Mouse (Mus musculus) kidney, embryonic 16.5 days (tissue): ENCODE results near the gene Gm13691. TPM values are rescaled to one million over a fixed set of nuclear protein-coding genes. Genes with fewer than 3 reads are reported as not detected.
"Not testable (repeated sequence)": the region's sequence is repeated elsewhere in the genome, so short reads cannot be mapped to it uniquely, and the experiment has no call there.

Experiments
- ATAC-seq: fragments of 200-750 bp; cut with Nextera tagmentation; 2 replicates; pipeline ENCODE4 v1.8.0; 2017; ENCODE audit warnings: moderate TSS enrichment; ENCODE audit not compliant: low FRiP score, low TSS enrichment
- H3K27ac ChIP-seq: fragments of 300-500 bp; sonication (generic); 2 replicates; pipeline ENCODE4 v1.5.1; 2014; ENCODE audit warnings: low read length
- H3K27me3 ChIP-seq: fragments of 300-500 bp; sonication (generic); 2 replicates; pipeline ENCODE4 v1.6.1; 2014; ENCODE audit warnings: low read length, control low read depth, mixed read lengths; ENCODE audit not compliant: insufficient read depth
- H3K36me3 ChIP-seq: fragments of 300-500 bp; sonication (generic); 2 replicates; pipeline ENCODE4 v1.6.1; 2014; ENCODE audit warnings: low read length, control low read depth, mixed read lengths; ENCODE audit not compliant: insufficient read depth
- H3K4me1 ChIP-seq: fragments of 300-500 bp; sonication (generic); 2 replicates; pipeline ENCODE4 v1.6.1; 2014; ENCODE audit warnings: low read length, control low read depth, mixed read lengths; ENCODE audit not compliant: insufficient read depth
- H3K4me2 ChIP-seq: fragments of 300-500 bp; sonication (generic); replicated peaks from 2 replicates; pipeline ENCODE4 v1.6.1; 2014; ENCODE audit warnings: low read depth, low read length
- H3K4me3 ChIP-seq: fragments of 300-500 bp; sonication (generic); 2 replicates; pipeline ENCODE4 v1.5.1; 2014; ENCODE audit warnings: mild to moderate bottlenecking, low read length
- H3K9ac ChIP-seq: fragments of 300-500 bp; sonication (generic); replicated peaks from 2 replicates; pipeline ENCODE4 v1.6.1; 2014; ENCODE audit warnings: low read length
- H3K9me3 ChIP-seq: fragments of 300-500 bp; sonication (generic); 2 replicates; pipeline ENCODE4 v1.6.1; 2016; ENCODE audit warnings: low read length, control low read depth
- WGBS: fragments of 180-500 bp; shearing (Covaris S2); extraction: QIAGEN DNeasy Blood & Tissue Kit; methylation state at CpG from one replicate; pipeline ENCODE4 v1.1.7; 2014; 5-methylcytosine and 5-hydroxymethylcytosine counted together
- polyA plus RNA-seq: library from polyadenylated mRNA; unstranded; fragments of >200 nt; fragmentation: Nextera tagmentation; extraction: Ambion mirVana; gene quantifications from 2 replicates; pipeline ENCODE4 v1.2.1, GENCODE M21; 2015

Gm13691 gene
- polyA plus RNA-seq, 1 experiment from 2014 or later, result not detected

DNA sequence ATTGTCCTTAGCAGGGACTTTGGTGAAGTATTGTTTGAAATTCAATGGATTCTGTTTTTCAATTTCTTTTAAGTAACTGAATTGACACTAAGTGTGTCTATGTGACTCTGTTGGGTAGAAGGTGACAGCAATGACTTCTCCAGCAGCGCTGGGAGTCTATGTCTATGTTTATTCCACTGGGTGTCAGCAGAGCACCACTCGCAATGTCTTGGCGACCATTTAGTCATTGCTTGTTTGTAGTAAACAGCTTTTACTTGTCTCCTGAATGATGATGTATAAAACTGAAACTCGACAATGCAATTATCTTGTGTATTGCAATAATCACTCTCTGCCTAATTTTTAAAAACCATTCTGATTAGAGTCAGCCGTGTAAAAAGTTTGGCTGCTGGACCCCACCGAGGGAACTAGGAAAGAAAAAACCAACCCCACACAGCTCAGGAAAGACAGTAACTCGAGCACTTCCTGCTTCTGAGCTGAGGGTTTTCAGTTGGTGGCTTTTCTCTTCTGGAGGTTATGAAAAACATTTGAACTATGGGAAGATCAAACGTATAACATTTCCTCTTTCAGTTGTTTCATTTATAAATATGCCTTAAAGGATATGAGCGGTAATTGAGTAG, 3.4 kb downstream of the Gm13691 start:
- H3K36me3 ChIP-seq, H3K9me3 ChIP-seq, H3K4me3 ChIP-seq, H3K9ac ChIP-seq, H3K27me3 ChIP-seq, H3K4me1 ChIP-seq: not testable (repeated sequence)
- Histone ChIP-seq H3K4me2 (peak overlapping the region; percentile 36), H3K27ac (peak overlapping the region; percentile 50; the same call in 1 of the 2 replicates)
- ATAC-seq, result peak; percentile 61; the same call in 1 of the 2 replicates
- 15% methylated on average over 7 of the region's 9 CpGs for WGBS

DNA sequence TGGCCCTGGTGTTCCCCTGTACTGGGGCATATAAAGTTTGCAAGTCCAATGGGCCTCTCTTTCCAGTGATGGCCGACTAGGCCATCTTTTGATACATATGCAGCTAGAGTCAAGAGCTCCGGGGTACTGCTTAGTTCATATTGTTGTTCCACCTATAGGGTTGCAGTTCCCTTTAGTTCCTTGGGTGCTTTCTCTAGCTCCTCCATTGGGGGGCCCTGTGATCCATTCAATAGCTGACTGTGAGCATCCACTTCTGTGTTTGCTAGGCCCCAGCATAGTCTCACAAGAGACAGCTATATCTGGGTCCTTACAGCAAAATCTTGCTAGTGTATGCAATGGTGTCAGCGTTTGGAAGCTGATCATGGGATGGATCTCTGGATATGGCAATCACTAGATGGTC, 4.2 kb downstream of the Gm13691 start:
- WGBS, result no CpG with 5 or more reads among the region's 3 CpGs
- not testable (repeated sequence) for H3K9me3 ChIP-seq, H3K27me3 ChIP-seq, ATAC-seq, H3K9ac ChIP-seq, H3K4me2 ChIP-seq, H3K36me3 ChIP-seq, H3K4me3 ChIP-seq, H3K4me1 ChIP-seq, H3K27ac ChIP-seq

DNA sequence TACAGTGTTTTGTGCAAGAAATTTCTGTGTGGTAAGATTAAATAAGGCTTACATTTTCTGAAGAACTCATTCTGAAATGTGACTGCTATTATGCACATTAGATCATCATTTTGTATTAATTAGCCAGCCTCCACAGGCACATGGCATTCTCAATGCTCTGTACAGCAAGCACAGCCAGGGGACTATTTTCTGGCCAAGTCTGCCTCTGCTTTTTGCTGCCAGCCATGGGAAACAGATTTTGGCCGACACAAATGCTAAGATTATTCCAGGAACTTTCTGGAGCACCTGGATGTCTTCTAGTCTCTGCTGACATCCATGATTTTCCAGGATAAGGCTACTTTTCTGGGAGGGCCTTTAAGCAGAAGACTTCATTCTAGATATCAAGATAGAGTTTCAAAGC, 18.6 kb downstream of the Gm13691 start:
- no peak for ATAC-seq
- H3K9me3 ChIP-seq, result no peaks in the 10 kb centered on the region
- no peaks in the 10 kb centered on the region for H3K4me1 ChIP-seq
- no peak overlapping the region for H3K4me3 ChIP-seq
- H3K9ac ChIP-seq, result no peak overlapping the region
- H3K36me3 ChIP-seq, result no peaks in the 10 kb centered on the region
- no peaks in the 10 kb centered on the region for H3K27me3 ChIP-seq
- 61% methylated on average over 1 of the region's 1 CpGs for WGBS
- no peak overlapping the region for H3K27ac ChIP-seq
- no peak overlapping the region for H3K4me2 ChIP-seq

DNA sequence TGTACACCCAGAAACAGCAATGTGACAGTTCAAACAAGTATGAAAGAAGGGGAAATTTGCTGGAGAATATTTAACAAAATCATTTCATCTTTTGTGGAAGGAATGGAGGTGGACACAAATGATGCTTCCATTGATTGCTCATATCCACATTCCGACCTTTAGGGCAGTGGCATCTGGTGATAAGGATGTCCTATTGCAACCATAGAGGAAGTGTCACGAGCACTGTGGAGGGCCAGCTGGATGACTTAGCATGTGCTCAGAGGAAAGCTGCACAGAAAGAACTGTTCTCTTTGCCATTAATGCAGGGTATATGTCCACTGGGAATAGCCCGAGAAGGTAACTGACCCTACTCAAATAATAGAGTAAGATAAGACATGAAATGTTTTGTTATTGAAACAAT, 19.5 kb downstream of the Gm13691 start:
- ATAC-seq, result no peak
- Histone ChIP-seq H3K27ac (no peak overlapping the region), H3K4me1 (no peaks in the 10 kb centered on the region), H3K4me3 (no peak overlapping the region), H3K4me2 (no peak overlapping the region), H3K9me3 (no peaks in the 10 kb centered on the region), H3K9ac (no peak overlapping the region), H3K27me3 (no peaks in the 10 kb centered on the region), H3K36me3 (no peaks in the 10 kb centered on the region)
- WGBS, result 63% methylated on average over 3 of the region's 3 CpGs

DNA sequence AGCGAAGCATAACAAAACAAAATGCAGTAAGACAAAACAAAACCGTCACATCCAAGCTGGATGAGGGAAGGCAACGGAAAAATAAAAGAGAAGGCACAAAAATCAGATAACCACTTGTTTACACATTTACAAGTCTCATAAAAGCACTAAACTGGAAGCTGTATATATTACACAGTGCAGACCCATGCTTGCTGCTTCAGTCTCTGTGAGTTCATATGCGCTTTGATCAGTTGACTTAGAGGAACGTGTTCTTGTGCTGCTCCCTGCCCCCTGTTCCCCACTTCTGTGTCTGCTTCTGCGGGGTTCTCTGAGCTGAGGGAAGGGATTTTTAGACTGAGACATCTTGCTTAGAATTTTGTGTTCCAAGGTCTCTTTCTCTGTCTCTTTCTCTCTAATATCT, 24.2 kb downstream of the Gm13691 start:
- no peak overlapping the region for H3K4me3 ChIP-seq
- no peak overlapping the region for H3K4me2 ChIP-seq
- 0 out of 2 replicates have a peak, but pooled peaks cover 5% of the 10 kb centered on the region for H3K4me1 ChIP-seq
- no peaks in the 10 kb centered on the region for H3K27me3 ChIP-seq
- no peaks in the 10 kb centered on the region for H3K36me3 ChIP-seq
- no peak overlapping the region for H3K27ac ChIP-seq
- H3K9me3 ChIP-seq, result no peaks in the 10 kb centered on the region
- WGBS, result 69% methylated on average over 6 of the region's 6 CpGs
- no peak for ATAC-seq
- H3K9ac ChIP-seq, result no peak overlapping the region

DNA sequence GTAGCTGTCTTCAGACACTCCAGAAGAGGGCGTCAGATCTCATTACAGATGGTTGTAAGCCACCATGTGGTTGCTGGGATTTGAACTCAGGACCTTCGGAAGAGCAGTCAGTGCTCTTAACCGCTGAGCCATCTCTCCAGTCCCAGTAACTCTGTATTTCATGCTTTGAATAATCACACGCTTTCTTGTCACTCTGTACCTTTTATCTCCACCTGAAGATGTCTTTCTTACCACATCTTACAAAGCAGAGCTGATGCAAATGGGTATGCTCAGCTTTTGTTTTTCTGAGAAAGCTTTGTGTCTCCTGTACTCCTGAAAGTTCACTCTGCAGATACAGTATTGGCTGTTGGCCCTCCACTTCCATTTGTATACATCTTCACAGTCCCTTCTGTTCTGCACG, 25.9 kb downstream of the Gm13691 start:
- not testable (repeated sequence) for ATAC-seq
- WGBS, result 81% methylated on average over 5 of the region's 5 CpGs

DNA sequence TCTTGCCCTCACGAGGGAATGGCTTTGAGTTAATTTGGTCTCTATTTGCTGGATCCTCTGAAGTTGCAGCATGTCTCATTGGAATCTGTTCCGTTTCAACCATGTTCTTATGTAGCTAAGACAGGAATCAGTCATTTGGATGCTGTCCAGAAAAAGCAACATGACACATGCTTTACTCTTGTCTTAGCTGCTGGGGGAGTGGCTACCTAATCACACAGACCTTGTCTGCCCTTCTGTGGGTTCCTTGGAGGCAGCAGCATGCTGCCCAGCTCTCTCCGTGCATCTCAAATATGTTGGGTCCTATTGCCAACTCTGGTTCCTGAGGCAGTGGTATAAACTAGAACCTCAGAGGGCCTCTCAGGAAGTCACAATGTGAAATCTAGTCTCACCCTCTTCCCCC, 28.0 kb downstream of the Gm13691 start:
- WGBS, result 52% methylated on average over 3 of the region's 3 CpGs
- Histone ChIP-seq H3K9me3 (no peaks in the 10 kb centered on the region), H3K9ac (no peak overlapping the region), H3K36me3 (no peaks in the 10 kb centered on the region), H3K27me3 (no peaks in the 10 kb centered on the region), H3K4me1 (0 out of 2 replicates have a peak, but pooled peaks cover 5% of the 10 kb centered on the region), H3K4me2 (no peak overlapping the region), H3K4me3 (no peak overlapping the region), H3K27ac (no peak overlapping the region; the same call in 1 of the 2 replicates)
- ATAC-seq, result no peak

More for the DNA sequence above, 25.9 kb downstream of the Gm13691 start:
- not testable (repeated sequence) for H3K27ac ChIP-seq, H3K9ac ChIP-seq, H3K4me2 ChIP-seq, H3K4me1 ChIP-seq, H3K36me3 ChIP-seq, H3K9me3 ChIP-seq, H3K27me3 ChIP-seq, H3K4me3 ChIP-seq

DNA sequence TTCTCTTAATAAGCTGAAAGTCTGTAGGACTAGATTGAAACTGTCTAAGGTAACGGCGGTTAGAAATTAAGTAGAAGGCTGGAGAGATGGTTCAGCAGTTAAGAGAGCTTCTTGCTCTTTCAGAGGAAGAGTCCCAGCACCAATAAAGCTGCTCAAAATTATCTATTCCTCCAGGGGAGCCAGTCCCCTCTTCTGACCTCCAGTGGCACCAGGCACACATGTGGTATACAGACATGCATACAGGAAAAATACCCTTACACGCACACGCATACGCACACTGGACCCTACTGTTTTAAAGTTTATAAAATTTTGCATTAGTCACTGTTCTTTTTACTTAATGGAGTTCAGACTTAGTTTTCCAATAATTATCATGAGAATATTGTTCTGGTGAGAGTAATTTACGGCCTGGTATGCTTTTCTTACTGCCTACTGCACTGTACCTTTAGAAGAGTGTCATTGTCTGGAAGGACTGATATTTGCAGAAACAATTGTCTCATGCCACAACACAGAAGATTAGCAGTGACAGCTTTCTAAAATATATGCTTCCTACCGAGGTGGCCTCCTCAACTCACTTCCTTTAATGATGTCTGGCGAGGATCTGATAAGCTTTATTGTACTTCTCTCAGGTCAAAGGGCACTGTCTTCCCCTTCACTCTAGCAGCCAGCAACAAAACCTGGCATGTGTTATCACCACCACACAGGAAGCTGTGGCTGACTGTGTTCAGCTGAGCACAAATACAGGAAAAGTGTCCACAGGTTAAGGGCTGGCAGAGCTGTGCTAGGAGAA, 29.4 kb downstream of the Gm13691 start:
- H3K4me2 ChIP-seq, result no peak overlapping the region
- peak; percentile 91 for ATAC-seq
- H3K27me3 ChIP-seq, result no peaks in the 10 kb centered on the region
- WGBS, result 63% methylated on average over 8 of the region's 8 CpGs
- H3K4me1 ChIP-seq, result 0 out of 2 replicates have a peak, but pooled peaks cover 5% of the 10 kb centered on the region
- H3K9ac ChIP-seq, result no peak overlapping the region
- H3K36me3 ChIP-seq, result no peaks in the 10 kb centered on the region
- H3K27ac ChIP-seq, result peak overlapping the region; percentile 77; the same call in 1 of the 2 replicates
- H3K4me3 ChIP-seq, result no peak overlapping the region
- H3K9me3 ChIP-seq, result no peaks in the 10 kb centered on the region

DNA sequence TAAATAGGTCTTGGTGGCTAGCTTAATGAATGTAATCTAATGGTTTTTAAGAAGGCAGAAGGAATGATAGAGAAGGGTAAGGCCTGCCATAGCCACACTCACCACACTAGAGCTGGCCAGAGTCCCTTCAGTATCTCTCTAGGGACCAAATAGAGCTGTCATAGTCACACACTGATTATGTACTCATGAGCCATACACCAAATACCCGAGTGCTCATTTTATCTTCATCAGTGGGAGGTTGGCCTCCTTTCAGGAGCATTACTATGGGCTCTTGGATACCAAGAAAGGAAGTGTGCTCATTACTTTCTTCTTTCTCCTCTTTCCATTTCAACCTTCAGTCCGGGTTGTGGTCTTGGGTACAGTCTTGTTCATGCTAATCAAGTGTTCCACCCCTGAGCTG, 31.6 kb downstream of the Gm13691 start:
- no peak for ATAC-seq
- no peak overlapping the region for H3K4me3 ChIP-seq
- no peaks in the 10 kb centered on the region for H3K36me3 ChIP-seq
- WGBS, result 81% methylated on average over 2 of the region's 2 CpGs
- 0 out of 2 replicates have a peak, but pooled peaks cover 5% of the 10 kb centered on the region for H3K4me1 ChIP-seq
- no peak overlapping the region for H3K9ac ChIP-seq
- H3K4me2 ChIP-seq, result no peak overlapping the region
- H3K9me3 ChIP-seq, result no peaks in the 10 kb centered on the region
- H3K27me3 ChIP-seq, result no peaks in the 10 kb centered on the region
- H3K27ac ChIP-seq, result no peak overlapping the region

DNA sequence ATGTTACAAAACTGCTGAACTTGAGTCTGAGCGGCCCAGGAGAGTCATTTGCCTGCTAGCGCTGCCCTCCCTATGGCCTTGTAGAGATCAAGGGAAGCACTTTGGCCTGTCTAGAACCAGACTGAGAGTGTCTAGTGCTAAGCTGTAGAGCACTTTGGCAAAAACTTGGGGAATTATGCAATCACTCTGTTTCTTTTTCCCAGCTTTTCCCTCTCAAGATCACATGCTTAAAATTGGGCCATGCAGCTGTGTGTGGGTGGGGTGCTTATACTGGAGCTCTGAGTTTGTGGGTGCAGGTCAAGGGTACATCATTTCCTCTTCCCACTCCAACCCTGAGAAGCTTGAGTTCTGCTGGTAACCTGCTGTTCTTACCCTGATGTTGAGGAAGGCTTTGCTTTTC, 32.6 kb downstream of the Gm13691 start:
- H3K9me3 ChIP-seq, result no peaks in the 10 kb centered on the region
- 82% methylated on average over 2 of the region's 2 CpGs for WGBS
- no peaks in the 10 kb centered on the region for H3K27me3 ChIP-seq
- no peak overlapping the region for H3K4me2 ChIP-seq
- H3K27ac ChIP-seq, result no peak overlapping the region
- no peak overlapping the region for H3K4me3 ChIP-seq
- H3K4me1 ChIP-seq, result 0 out of 2 replicates have a peak, but pooled peaks cover 5% of the 10 kb centered on the region
- ATAC-seq, result no peak
- no peak overlapping the region for H3K9ac ChIP-seq
- H3K36me3 ChIP-seq, result no peaks in the 10 kb centered on the region
